Mouse (Mus musculus) gastrocnemius, postnatal 4 days (tissue): ENCODE results near the gene Rad9b. TPM values are rescaled to one million over a fixed set of nuclear protein-coding genes. Genes with fewer than 3 reads are reported as not detected.

Experiments
- DNase-seq, 2 experiments: peaks; one replicate each; pipeline ENCODE4 v3.0.0; 2021 to 2022; ENCODE audit warnings: low spot score in 2 of 2, mixed read lengths in 2 of 2
- total RNA-seq, 2 experiments: library from RNA; stranded (reverse); gene quantifications; 2 replicates each; pipeline ENCODE4 v1.2.3; 2021

Rad9b gene
- total RNA-seq, 2 experiments from 2014 or later, result 3.6 to 3.8 TPM

- DNase-seq, result no peak
These were observed 68.3 kb downstream of the Rad9b start for GRCm38 (mm10) chr5:122285767-122286150.

GRCm38 (mm10) chr5:122285029-122285766 lies 68.8 kb downstream of the Rad9b start:
- DNase-seq, result peak; percentile 28 to 36

GRCm38 (mm10) chr5:122284183-122285028 lies 69.6 kb downstream of the Rad9b start, which contains the start of gene Pptc7:
Pptc7 (plus strand) TSS chr5:122284365.
- DNase-seq, result peak; percentile 88 to 92

DNA sequence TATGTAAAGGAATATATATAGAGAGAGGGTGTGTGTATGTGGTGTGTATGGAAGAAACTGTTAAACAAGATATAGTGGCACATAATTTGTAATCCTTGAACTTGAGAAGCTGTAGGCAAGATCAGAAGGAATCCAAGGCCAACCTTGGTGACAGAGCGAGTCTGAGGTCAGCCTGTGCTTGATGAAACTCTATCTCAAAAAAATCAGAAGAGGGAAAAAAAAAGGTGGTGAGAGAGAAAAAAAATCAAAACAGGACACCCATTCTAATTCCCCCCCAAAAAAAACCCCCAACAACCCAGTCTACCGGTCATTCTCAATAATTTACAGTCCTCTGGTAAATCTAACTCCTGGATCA lies 70.2 kb downstream of the Rad9b start:
- no peak for DNase-seq

DNA sequence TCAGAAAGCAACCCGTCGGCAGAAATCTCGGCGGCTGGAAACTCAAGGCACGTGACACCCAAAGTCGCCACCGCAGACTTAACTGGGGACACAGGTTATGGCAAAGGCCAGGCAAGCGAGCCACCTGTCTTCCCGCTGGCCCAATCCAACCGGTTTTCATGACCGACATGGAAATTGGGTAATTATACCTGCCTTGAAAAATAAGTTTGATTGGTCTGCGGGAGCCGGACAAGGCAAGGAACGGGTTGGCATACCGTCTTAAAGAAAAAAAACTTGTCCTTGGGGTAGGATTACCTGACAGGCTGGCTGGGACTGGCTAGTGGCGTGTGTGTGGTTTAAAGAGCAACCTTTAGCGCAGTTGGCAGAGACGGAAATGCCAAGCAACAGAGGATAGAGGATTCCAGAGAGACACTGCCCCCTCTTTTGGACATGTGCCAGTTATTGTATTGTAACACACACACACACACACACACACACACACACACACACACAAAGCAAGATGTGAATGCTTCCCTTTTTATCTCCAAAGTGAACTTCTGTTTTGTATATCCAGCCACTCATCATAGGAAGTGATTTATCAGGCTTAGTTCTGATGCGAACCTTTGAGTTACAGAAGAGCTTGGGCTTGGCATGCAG lies 73.1 kb downstream of the Rad9b start:
- DNase-seq, result peak in 1 of 2 experiments; percentile 22

- DNase-seq, result no peak
These were observed 73.6 kb downstream of the Rad9b start for GRCm38 (mm10) chr5:122280422-122280826.

GRCm38 (mm10) chr5:122279799-122280421 lies 74.1 kb downstream of the Rad9b start:
- no peak for DNase-seq

- no peak for DNase-seq
These were observed 75.1 kb downstream of the Rad9b start for GRCm38 (mm10) chr5:122278946-122279345.

DNA sequence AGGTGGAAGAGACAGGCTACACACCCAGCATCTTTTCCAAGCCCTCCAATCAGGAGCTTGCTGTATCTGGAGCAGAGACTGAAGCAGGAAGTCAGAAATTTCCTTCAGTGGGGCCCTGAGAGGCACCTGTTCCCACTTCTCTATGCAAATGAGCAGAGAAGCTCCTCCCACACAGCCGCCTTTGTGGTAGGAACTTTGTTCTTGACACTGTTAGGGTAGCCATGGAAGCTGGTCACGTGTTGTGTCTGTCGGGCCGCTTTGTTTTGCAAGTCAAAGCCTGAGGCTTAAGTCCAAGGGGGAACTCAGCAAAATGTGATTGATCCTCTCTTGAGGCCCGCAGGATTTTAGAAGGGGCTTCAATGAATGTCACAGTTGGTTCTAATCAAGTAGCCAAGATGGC lies 79.2 kb downstream of the Rad9b start:
- no peak for DNase-seq

Other genes with a start within 250 kb of the Rad9b start
- gene Ccdc63, start 213.4 kb downstream of the Rad9b start, total RNA-seq, result under 1 TPM; 0.44 to 0.80 TPM
- 100 to 1,000 TPM; 134 to 152 TPM for gene Ppp1cc, start 196.0 kb downstream of the Rad9b start, total RNA-seq
- gene Hvcn1, start 147.4 kb downstream of the Rad9b start, total RNA-seq, result 1 to 10 TPM; 7.9 to 9.5 TPM
- gene Tctn1, start 89.8 kb downstream of the Rad9b start, total RNA-seq, result 1 to 10 TPM; 7.6 to 10.0 TPM
- gene Pptc7, start 69.9 kb downstream of the Rad9b start, total RNA-seq, result 10 to 100 TPM; 16.6 to 17.0 TPM
- gene Vps29, start 136 bp upstream of the Rad9b start, total RNA-seq, result 10 to 100 TPM; 74.3 to 85.5 TPM
- 10 to 100 TPM; 22.2 to 22.8 TPM for gene Gpn3, start 17.6 kb upstream of the Rad9b start, total RNA-seq
- gene Fam216a, start 18.1 kb upstream of the Rad9b start, total RNA-seq, result 10 to 100 TPM; 16.9 to 18.3 TPM
- gene Arpc3, start 37.6 kb upstream of the Rad9b start, total RNA-seq, result 100 to 1,000 TPM in 1 of 2 experiments, 10 to 100 TPM in 1; 99.0 to 107 TPM
- gene Anapc7, start 67.5 kb upstream of the Rad9b start, total RNA-seq, result 10 to 100 TPM; 32.1 to 40.0 TPM
- gene Atp2a2, start 148.0 kb upstream of the Rad9b start, total RNA-seq, result 100 to 1,000 TPM; 250 to 265 TPM